Mouse (Mus musculus): ENCODE results near the gene Thrap3.
A peak's percentile ranks its signal among the peaks of the same experiment; 100 is the strongest.
"Not testable (repeated sequence)": the region's sequence is repeated elsewhere in the genome, so short reads cannot be mapped to it uniquely, and the experiment has no call there.

Thrap3 gene

DNA sequence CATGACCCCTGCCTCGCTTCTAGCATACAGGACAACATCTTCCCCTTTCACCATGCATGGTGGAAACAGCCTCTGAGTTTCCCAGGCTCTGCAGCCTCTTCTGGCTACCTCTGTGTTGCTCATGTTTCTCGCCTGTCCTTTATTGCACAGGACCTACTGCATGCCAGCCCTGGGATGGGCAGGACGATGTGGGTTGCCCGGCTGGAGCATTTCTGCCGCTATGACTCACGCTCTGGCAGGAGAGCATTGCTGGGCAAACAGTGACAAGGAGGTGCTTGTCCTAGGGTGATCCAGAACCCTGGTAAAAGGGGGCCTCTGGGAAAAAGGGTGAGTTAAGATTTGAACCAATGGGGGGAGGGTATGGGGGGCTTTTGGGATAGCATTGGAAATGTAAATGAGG is 15.2 kb upstream of the Thrap3 start:
- DNase-seq: no peak

DNA sequence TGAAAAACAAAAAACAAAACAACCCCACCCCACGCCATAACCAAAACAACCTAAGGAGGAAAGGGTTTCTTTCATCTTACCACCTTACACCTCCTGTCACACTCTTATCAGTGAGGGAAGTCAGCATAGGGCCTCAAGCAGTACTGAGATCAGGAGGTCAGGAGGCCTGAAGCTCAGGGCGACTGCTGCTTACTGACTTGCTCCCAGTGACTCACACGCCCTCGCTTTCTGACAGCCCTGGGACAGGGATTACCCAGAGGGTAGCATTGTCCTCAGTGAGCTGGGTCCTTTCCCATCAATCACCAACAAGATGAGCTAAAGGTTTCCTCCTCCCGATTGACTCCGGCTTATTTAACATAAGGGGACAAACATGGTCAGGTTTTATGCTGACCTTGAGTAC is 4.5 kb upstream of the Thrap3 start:
- DNase-seq: no peak

DNA sequence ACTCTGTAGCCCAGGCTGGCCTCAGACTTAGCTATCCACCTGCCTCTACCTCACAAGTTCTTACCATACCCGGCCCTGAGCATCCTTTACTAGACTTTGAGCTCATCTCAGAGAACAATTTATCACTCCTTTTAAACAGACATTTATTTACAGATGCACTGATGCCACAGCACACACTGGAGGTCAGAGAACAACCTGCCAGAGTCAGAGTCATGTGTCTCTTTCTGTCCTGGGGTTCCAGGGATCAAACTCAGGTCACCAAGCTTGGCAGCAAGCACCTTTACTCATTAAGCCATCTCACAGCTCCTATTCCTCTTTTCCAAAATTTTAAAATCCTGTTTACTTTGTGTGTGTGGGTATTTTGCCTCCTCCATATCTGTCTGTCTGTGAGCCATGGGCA is 2.8 kb upstream of the Thrap3 start:
- DNase-seq: no peak

DNA sequence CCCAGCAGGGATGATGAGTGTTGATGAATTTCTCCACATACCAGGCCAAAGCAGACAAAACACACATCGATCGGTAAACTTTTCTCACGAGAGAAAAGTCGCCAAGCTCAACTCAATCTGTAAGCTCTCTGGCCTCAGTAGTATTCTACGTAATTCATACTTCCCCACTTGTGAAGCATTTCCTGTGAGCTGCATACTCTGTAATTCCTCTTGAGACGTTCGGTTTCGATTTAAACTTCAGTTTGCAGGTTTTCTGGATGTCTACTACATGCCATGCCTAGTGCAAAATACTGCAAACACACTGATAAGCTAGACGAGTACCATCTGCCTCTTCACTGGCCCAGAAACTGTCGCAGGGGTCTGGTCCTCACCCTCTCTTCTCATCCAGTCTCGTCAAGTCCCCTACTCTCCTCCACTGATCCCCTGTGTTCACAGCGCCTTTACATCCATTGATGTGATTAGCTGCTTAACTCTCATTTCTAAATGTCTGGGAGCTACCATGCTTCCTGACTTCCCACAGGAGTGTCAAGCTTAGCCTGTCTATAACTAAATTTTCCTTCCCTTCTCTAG is 2.2 kb upstream of the Thrap3 start:
- no peak for DNase-seq

DNA sequence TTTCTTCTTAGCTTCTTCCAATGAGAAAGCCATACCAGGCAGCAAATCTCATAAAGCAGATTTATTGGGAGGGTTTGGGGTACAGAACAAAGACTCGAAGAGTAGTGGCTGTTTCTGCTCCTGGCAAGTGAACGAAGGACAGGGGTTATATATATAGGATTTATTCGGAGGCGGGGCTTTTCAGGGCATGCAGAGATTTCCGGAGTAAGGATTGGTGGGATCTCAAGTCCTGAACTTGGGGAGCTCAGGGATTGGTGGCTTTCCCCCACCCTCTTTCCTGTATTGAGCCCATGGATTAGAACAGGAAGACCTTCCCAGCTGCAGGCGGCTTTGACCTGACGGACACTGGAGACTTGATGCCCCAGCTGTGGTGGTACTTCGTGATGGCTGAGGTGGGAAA is 1.5 kb upstream of the Thrap3 start:
- no peak for DNase-seq

DNA sequence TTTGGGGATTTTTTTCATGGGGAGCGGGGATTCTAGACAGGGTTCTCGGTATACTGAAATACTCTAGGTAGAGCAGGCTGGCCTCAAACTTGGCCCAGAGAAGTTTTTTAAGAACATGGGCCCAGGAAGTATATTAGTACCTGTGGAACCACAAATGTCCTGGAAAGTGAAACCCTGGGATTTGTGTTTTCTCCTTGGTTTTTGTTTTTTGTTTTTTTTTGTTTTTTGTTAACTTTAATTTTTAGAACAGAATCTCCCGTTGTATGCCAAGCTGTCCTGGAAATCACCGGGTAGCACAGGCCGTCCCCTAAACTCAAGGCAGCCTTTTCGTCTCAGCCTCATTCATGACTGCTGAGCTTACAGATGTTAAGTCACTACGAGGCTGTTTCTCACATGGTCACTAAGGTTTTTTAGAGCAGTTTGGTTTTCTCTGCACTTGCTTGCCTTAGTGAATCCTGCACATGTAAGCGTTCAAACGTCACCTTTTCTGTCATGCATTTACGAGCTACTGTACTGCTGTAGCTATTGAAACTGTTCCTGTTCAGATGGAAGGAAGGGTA is 856 bp upstream of the Thrap3 start:
- no peak for DNase-seq

DNA sequence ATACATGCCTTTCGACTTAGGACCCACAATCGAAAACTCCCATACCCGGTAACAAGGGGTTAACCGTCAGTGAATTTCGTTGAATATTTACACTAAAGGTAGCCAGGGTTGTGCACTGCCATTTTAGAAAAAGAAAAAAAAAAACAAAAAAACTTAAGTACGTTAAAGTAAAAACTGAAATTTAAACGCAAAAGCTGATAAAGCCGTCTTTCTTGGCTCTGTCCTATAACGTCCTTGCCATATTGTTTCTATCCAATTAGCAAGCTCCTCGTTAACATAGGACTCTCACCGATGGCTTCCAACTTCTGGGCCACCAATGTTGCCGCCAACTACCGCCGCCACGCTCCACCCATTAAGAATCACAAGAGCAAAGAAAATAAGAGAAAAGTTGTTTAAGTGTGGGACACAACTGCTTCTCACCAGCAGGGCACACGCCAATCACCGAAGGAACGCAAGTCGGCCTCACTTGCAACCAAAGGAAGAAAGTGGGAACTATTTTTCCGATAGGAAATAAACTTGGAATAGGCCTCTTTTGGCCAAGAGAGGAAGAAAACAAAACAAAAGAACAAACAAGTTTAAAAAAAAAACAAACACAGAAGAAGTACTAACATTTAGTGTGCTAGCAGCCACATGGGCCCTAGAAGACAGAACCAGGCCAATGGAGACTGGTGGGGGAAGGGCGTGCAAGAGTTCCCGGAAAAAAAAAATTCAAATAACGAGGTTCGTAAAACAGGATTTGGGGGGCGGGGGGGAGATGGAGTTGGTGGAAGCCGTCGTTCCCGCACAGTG is 852 bp downstream of the Thrap3 start:
- peak; percentile 63 for DNase-seq

DNA sequence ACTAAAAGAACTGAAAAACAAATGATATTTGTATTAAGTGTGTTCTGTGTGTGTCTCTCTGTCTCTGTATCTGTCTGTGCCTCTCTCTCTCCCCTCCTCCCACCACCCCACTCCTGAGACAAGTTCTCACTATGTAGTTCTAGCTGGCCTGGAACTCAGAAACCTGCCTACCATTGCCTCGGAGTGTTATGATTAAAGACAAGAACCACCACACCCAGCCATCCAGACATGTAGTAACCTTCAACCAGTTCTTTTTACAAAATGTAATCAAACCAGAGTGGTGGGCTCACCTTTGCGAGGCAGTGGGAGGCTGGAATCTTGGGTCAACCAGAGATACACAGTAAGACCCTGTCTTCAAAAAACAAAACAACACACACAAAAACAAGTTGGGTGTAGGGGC is 1.9 kb downstream of the Thrap3 start:
- DNase-seq: no peak

DNA sequence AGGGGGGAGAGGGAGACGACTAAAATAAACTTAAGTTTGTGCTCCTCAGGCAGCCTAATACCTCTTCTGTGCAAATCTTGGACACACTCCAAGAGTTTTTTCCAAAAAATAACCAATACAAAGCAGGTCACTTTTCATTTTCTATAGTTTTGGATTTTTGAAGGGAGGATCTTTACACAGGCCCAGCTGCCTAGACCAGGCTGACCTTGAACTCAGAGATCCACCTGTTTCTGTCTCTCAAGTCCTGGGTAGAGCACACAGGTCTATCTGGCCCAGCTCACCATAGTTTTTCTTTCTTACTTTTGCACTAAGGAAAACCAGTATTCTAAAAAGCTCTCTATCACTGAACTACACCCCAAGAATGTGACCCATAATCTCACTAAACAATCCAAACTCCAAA is 2.5 kb downstream of the Thrap3 start:
- DNase-seq: no peak

DNA sequence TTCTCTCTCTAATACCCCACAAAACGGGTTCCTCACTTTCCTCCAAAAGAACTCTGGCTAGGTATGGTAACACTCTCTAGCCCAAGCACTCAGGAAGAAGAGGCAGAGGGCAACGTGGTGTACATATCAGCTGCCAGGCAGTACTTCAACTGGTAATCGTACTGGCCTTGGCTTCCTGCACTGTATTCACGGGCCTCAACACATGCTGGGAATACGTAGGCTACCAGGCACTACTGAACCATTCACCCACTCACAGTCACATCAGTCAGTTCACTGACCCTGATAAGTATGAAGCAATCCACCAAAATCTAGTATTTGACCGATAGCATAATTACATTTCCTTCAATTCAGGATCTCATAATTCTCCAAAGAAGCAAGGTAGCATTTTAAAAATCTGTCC is 3.0 kb downstream of the Thrap3 start:
- no peak for DNase-seq

DNA sequence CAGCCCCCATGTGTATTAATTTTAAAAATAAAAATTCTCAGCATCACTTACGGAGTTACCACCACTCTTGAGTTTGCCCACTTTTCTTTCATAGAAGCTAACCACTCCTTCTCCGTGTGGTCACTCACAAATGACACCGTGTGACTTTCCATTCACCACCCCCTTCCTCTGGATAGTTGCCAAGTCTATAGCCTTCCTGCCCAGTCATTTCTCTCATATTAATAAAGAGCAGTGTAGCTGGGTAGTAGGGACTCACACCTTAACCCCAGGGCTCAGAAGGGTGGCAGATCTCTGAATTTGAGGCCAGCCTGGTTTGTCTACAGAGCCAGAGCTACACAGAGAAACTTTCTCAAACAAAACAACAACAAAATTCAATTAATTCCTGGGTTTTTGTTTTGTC is 5.1 kb downstream of the Thrap3 start:
- peak; percentile 19 for DNase-seq

DNA sequence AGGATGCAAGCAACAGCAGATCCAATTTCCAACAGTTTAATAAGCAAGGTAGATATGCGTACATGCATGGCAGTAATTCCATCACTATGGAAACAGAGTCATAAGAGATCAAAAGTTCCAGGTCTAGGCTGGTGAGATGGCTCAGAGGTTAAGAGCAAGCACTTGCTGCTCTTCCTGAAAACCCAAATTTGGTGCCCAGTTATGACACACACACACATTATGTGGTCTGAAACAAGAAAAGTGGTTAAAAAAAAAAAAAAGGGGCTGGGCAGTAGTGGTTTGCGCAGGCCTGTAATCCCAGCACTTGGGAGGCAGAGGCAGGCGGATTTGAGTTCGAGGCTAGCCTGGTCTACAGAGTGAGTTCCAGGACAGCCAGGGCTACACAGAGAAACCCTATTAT is 7.6 kb downstream of the Thrap3 start:
- no peak for DNase-seq

DNA sequence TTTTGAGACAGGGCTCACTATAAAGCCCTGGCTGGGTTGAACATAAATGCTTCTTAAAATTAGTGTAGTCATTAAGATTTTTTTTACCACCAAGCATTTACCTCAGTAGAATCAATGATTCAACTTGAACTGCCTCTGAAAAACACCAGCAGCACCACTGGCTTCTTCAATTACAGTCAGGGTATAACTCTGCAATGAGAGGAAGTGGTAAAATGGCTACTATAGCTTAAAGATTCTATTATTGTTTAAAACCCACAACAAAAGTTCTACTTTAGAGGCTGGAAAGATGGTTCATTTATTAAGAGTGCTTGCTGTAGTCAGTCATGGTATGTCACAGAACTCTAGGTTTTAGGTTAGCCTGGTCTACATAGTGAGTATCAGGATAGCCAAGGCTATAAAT is 8.3 kb downstream of the Thrap3 start:
- DNase-seq: no peak

DNA sequence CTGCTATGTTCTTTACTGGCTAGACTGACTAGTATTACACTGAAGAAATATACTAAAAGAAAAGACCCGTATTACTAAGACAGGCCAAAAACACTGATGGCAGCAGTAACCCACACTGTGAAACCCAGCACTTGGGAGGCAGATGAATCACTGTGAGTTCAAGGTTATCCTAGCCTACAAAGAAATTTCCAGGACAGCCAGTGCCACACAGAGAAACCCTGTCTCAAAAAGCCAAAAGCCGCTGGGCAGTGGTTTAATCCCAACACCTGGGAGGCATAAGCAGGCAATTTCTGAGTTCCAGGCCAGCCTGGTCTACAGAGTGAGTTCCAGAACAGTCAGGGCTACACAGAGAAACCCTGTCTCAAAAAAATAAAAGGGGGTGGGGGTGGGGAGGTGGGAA is 11.9 kb downstream of the Thrap3 start:
- DNase-seq: no peak

DNA sequence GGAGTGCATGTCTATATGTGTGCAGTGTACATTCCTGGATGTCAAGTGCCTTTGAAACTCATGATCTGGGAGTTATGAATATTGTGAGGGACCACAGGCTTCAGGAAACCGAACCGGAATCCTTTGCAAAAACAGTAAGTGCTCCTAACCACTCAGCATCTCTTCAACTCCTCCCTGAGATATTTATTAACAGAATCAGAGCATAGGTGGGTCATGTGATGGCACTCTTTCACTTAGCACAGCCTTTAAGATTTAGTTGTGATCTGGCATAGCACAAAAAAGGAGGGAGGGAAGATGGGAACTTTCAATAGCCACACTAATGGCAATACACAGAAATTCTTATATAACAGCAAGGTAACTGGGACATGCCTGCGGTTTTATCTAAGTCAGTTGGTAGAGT is 15.5 kb downstream of the Thrap3 start:
- DNase-seq: no peak

DNA sequence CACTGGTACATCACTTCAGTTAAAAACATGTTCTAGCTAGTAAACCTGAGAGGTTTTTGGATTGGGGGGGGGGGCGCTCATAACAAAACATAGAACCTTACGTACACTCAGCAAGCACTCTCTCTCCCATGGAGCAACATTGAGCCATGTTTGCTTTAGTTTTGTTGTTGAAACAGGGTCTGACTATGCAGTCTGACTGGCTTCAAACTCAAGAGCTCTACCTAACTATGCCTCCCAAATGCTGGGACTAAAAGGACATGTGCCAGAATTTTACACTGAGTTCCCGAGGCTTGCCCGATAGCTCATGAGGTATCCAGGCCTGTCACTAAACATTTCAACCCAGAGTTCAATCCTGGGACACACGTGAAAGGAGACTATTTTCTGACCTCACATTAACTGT is 19.5 kb downstream of the Thrap3 start:
- DNase-seq: no peak

DNA sequence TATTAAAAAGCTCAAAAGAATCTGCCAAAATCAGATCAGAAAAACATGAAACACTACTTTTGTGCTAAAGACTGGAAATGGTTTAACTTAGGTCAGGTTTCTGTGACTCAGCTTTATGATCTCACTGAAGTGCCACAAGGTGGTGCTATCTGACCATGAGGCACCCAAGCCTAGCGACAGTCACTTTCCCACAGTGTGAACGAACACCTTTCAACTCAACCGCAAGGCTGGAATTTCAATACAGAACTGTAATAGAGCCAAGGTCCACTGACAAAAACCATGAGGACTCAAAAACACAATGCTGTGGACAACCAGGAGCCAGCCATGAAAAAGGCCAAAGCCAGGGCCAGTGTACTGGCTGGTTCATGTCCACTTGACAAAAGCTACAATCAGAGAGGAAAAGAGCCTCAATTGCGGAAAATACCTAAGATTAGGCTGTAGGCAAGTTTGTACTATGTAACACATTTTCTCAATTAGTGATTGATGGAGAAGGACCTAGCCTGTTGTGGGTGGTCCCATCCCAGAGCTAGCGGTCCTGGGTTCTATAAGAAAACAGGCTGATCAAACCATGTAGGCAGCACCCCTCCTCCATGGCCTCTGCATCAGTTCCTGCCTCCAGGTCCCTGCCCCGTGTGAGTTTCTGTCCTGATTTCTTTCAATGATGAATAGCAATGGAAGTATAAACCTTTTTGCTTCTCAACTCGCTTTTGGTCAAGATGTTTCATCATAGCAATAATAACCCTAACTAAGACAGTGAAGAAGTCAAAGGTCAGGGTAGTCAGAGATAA is 21.2 kb downstream of the Thrap3 start:
- peak; percentile 66 for DNase-seq

DNA sequence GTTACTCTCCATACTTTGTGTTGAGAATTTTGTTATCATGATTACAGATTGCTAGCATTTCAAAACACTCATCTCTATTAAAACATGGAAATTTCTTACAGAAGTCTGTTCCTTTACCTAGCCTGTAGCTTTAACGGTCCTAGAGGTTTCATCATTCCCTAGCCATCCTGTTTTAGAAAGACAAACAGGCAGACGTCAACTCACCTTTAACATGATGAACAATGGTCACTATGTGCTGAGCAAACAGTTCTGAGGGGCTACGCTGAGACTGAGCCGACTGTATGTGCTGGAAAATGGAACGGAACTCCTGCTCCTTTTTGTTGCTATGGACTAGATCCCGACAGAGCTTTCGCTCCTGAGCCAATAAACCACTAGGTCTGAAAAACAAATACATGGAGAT is 26.6 kb downstream of the Thrap3 start:
- not testable (repeated sequence) for DNase-seq

DNA sequence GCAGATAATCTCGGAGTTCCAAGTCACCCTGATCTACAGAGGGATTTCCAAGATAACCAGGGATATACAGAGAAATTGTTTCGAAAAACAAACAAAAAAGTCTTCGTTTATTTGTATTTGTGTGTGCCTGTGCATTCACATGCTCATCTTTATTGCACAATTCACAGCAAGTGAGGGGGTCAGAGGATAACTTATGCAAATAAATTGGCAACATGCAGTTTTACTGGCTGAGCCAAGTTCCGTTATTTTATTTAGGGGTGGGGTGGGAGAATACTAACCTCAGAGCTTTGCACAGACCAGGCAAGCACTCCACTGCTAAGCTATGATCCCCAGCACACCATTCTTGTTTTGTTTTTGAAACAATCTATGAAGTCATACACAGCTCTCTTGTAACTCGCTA is 28.8 kb downstream of the Thrap3 start:
- no peak for DNase-seq

DNA sequence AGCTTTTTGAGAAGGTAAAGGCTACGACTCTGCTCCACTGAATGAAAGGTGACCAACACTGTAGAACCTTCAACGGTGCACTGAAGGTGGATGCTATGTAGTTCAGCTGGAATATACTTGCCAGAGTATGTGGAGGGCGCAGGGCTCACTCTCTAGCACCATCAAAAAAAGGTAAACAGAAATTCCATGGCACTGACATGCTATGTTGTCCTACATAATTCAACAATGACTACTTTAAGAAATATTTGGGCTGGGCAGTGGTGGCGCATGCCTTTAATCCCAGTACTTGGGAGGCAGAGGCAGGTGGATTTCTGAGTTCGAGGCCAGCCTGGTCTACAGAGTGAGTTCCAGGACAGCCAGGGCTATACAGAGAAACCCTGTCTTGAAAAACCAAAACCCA is 31.8 kb downstream of the Thrap3 start:
- not testable (repeated sequence) for DNase-seq

DNA sequence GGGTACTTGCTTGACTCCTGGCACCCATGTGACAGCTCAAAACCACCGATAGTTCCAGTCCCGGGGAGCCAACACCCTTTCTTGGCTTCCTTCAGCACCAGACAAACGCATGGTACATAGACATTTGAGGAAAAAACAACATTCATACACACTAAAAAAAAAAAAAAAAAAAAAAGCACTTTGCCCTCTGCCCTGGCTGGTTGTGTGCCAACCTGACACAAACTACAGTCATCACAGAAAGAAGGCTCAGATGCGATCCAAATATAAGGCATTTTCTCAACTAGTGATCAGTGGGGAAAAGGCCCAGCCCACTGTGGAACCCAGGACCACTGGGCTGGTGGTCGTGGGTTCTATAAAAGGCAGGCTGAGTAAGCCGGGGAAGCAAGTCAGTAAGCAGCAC is 33.7 kb downstream of the Thrap3 start:
- no peak for DNase-seq

DNA sequence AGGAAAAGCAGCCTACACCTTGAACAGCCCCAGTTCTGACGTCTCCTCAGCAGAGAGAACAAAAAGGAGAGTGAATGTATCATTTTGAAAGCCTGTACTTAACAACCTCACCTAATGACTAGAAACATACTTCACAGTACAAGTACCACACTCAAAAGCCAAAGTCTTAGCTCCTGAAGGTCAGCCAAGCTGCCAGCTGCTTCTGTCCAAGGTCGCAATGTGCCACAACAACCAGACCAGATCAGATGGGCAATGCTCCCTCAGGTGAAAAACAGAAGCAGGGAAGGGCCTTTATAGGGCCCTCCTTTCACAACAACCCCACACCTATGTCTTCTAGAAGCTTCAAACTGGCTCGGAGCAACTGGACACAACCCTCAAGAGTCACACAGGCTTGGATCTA is 36.5 kb downstream of the Thrap3 start:
- DNase-seq: no peak

DNA sequence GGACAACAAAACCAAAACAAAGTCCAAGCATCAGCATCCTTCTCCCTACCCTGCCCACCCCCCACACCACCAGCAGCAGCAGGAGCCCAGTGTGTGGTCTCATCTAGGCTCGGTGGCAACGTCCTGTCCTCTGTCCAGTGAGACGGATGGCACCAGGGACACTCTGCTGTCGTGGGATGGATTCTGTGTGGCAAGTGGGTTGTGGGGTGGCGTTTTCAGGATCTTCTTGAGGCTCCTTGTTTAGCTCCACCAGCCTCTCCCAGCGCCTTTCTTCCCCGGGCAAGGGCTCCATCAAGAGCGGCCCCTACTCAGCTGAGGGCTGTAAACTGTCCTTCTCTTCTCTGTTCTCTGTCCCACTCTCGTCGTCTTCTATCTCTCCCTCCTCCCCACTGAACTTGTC is 37.5 kb downstream of the Thrap3 start:
- not testable (repeated sequence) for DNase-seq

DNA sequence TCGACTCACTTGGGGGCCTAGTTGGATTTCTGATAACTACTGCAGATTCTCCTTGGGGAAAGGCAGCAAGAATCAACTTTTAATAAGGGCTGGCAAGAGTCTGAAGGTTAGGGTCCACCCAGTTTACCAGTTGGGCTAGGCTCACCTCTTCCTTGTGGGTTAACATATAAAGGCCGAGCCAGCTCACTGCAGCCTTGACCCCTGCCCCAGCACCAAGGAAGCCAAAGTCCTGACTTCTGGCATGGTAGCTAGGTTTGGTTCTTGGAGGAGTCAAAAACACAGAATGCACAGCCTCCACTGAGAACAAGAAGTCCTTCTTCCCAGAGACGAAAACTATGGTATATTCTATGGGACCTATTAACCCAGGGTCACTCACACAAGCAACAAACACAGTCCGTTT is 38.9 kb downstream of the Thrap3 start:
- DNase-seq: no peak

Measured in retina, postnatal 1 day (tissue).